In genomic region chr19:30032206-30032605, GRCm38 (mm10) we compare ENCODE assay signal across 9 mouse cellular contexts. TPM values are rescaled to one million over a fixed set of nuclear protein-coding genes. Genes with fewer than 3 reads are reported as not detected.
DNase-seq lines count a peak whose midpoint lies in the region; ATAC-seq and TF ChIP-seq lines count a peak whose summit lies in the region.
"Had no signal": no experiment of that assay in that cellular context is flagged by ENCODE, and none has a peak within 500 bp of the region (broad histone marks: within the 10 kb centered on the region; RNA-seq: fewer than 3 reads in every experiment).

No protein-coding gene starts in this region.

- no peak overlapping the region for H3K27ac ChIP-seq in heart, postnatal 0 days (ENCODE audit: low read depth)
- H3K27ac ChIP-seq in hindbrain, embryonic 15.5 days (replicated peaks): no peak overlapping the region
- no peak overlapping the region for H3K27ac ChIP-seq in midbrain, embryonic 15.5 days

- no peak overlapping the region; the same call in 1 of the 2 replicates for H3K9ac ChIP-seq in heart, postnatal 0 days (replicated peaks; ENCODE audit: low read depth, low read length)
- 0 out of 2 replicates have a peak overlapping the region, but pooled peaks have one; percentile 96 for H3K9ac ChIP-seq in hindbrain, embryonic 15.5 days
- H3K9ac ChIP-seq in midbrain, embryonic 15.5 days: 0 out of 2 replicates have a peak overlapping the region, but pooled peaks have one; percentile 100

- ATAC-seq in heart, postnatal 0 days (ENCODE audit: insufficient read depth, low read depth): no peak
- no peak for ATAC-seq in hindbrain, embryonic 15.5 days (ENCODE audit: low FRiP score, low read depth)
- no peak for ATAC-seq in midbrain, embryonic 15.5 days (replicated peaks)

- WGBS in heart, postnatal 0 days: 62% methylated on average over 3 of the region's 3 CpGs
- 49% methylated on average over 3 of the region's 3 CpGs for WGBS in hindbrain, embryonic 15.5 days
- 58% methylated on average over 3 of the region's 3 CpGs for WGBS in midbrain, embryonic 15.5 days

- no peaks in the 10 kb centered on the region for H3K27me3 ChIP-seq in heart, postnatal 0 days (ENCODE audit: control insufficient read depth, insufficient read depth, low read length)
- no peaks in the 10 kb centered on the region for H3K27me3 ChIP-seq in hindbrain, embryonic 15.5 days
- no peaks in the 10 kb centered on the region for H3K27me3 ChIP-seq in midbrain, embryonic 15.5 days (replicated peaks)

- peak overlapping the region; percentile 72 for H3K4me2 ChIP-seq in heart, postnatal 0 days (ENCODE audit: low read depth, low read length)
- peak overlapping the region; percentile 65 for H3K4me2 ChIP-seq in hindbrain, embryonic 15.5 days
- H3K4me2 ChIP-seq in midbrain, embryonic 15.5 days: peak overlapping the region; percentile 74

- peak overlapping the region; percentile 92 for H3K4me3 ChIP-seq in heart, postnatal 0 days (ENCODE audit: low read depth, low read length)
- H3K4me3 ChIP-seq in hindbrain, embryonic 15.5 days: peak overlapping the region; percentile 63
- H3K4me3 ChIP-seq in midbrain, embryonic 15.5 days: peak overlapping the region; percentile 99

- intact Hi-C loops in heart, postnatal 36 days (cut with DNase I): loop anchor here (5.0 to 10.0 kb wide), 4 partner anchors 85 to 927 kb away; partner anchors contain the start of genes Ranbp6 and Rcl1

- H3K4me1 ChIP-seq in heart, postnatal 0 days (ENCODE audit: control insufficient read depth, insufficient read depth): peaks cover 16% of the 10 kb centered on the region
- peaks cover 51% of the 10 kb centered on the region for H3K4me1 ChIP-seq in hindbrain, embryonic 15.5 days (replicated peaks)
- H3K4me1 ChIP-seq in midbrain, embryonic 15.5 days: peaks cover 54% of the 10 kb centered on the region

- DNase-seq in heart, postnatal 0 days (ENCODE audit: low spot score): no peak
- DNase-seq in heart, postnatal 36 days: no peak
- peak; percentile 26 for DNase-seq in adipocyte (ENCODE audit: low spot score)
- DNase-seq in right cerebral cortex, adult 18-20 months: no peak
- DNase-seq in urinary bladder, postnatal 10 days (ENCODE audit: low spot score): no peak
- DNase-seq in yolk sac, embryonic 10.5 days (ENCODE audit: low spot score): no peak
- DNase-seq: thymus, postnatal 25 days had no signal

- no peaks in the 10 kb centered on the region for H3K36me3 ChIP-seq in heart, postnatal 0 days (replicated peaks; ENCODE audit: control insufficient read depth, insufficient read depth, low read length)
- H3K36me3 ChIP-seq in hindbrain, embryonic 15.5 days: no peaks in the 10 kb centered on the region
- no peaks in the 10 kb centered on the region for H3K36me3 ChIP-seq in midbrain, embryonic 15.5 days (replicated peaks)

- TF ChIP-seq EP300 in heart, postnatal 0 days (IDR thresholded peaks at IDR 0.05; ENCODE audit: low read depth): no peak

- TF ChIP-seq CTCF in heart, postnatal 0 days (IDR thresholded peaks at IDR 0.05; ENCODE audit: low read depth): no peak

- no peaks in the 10 kb centered on the region for H3K9me3 ChIP-seq in heart, postnatal 0 days (replicated peaks; ENCODE audit: control insufficient read depth, low read length)
- H3K9me3 ChIP-seq in hindbrain, embryonic 15.5 days: no peaks in the 10 kb centered on the region
- H3K9me3 ChIP-seq in midbrain, embryonic 15.5 days: no peaks in the 10 kb centered on the region

RNA-seq across cellular contexts. Expression of gene Uhrf2, which starts 1.9 kb away (rescaled TPM):
- total RNA-seq in heart, postnatal 0 days (2014; rRNA removed; ENCODE audit: low replicate concordance): 35.4 and 68.6 TPM in 2 replicates
- 19.6 and 24.5 TPM in 2 replicates for polyA plus RNA-seq in heart, postnatal 0 days (2015; fragmentation: Nextera tagmentation; extraction: Ambion mirVana)
- total RNA-seq in heart, postnatal 36 days (2021): 10 to 100 TPM; 21.8 to 25.0 TPM
- 49.5 and 50.2 TPM in 2 replicates for polyA plus RNA-seq in hindbrain, embryonic 15.5 days (2015; fragmentation: Nextera tagmentation; extraction: Ambion mirVana)
- 54.2 and 57.0 TPM in 2 replicates for polyA plus RNA-seq in midbrain, embryonic 15.5 days (2015; fragmentation: Nextera tagmentation; extraction: Ambion mirVana)

RNA-seq across cellular contexts. Expression of gene Trpd52l3, which starts 28.6 kb away (rescaled TPM):
- total RNA-seq in heart, postnatal 0 days (2014; rRNA removed; ENCODE audit: low replicate concordance): not detected in 2 replicates
- not detected in 2 replicates for polyA plus RNA-seq in heart, postnatal 0 days (2015; fragmentation: Nextera tagmentation; extraction: Ambion mirVana)
- not detected for total RNA-seq in heart, postnatal 36 days (2021)
- not detected in 2 replicates for polyA plus RNA-seq in hindbrain, embryonic 15.5 days (2015; fragmentation: Nextera tagmentation; extraction: Ambion mirVana)
- polyA plus RNA-seq in midbrain, embryonic 15.5 days (2015; fragmentation: Nextera tagmentation; extraction: Ambion mirVana): not detected in 2 replicates
